Mouse (Mus musculus): ENCODE data around the gene Ints1. TPM values are rescaled to one million over a fixed set of nuclear protein-coding genes. Genes with fewer than 3 reads are reported as not detected.

Ints1 gene
- polyA plus RNA-seq, 1 experiment from 2014 or later = 24.3 TPM

DNA sequence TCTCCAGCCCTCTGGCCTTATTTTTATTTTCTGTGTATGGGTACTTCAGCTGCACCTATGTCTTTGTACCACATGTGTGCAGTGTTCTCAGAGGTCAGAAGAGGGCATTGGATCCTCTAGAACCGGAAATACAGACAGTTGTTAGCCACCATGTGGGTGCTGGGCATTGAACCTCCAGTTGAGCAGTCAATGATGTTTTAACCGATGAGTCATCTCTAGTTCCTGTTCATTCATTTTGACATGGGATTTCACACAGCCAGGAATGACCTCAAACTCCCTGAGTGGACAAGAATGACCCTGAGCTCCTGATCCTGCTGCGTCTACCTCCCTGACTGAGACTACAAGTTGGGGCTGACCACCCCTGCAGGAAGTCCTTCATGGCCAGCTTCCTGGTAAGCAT lies 49.3 kb downstream of the Ints1 start:
- no peak overlapping the region for H3K9ac ChIP-seq
- no peaks in the 10 kb centered on the region for H3K9me3 ChIP-seq
- ATAC-seq (ENCODE audit: low read depth) = no peak
- H3K4me3 ChIP-seq = no peak overlapping the region
- WGBS = 86% methylated on average over 3 of the region's 3 CpGs
- H3K4me2 ChIP-seq = no peak overlapping the region
- no peak overlapping the region for H3K27ac ChIP-seq (replicated peaks)
- H3K27me3 ChIP-seq = no peaks in the 10 kb centered on the region
- no peaks in the 10 kb centered on the region for H3K36me3 ChIP-seq
- H3K4me1 ChIP-seq (replicated peaks) = peaks cover 25% of the 10 kb centered on the region

DNA sequence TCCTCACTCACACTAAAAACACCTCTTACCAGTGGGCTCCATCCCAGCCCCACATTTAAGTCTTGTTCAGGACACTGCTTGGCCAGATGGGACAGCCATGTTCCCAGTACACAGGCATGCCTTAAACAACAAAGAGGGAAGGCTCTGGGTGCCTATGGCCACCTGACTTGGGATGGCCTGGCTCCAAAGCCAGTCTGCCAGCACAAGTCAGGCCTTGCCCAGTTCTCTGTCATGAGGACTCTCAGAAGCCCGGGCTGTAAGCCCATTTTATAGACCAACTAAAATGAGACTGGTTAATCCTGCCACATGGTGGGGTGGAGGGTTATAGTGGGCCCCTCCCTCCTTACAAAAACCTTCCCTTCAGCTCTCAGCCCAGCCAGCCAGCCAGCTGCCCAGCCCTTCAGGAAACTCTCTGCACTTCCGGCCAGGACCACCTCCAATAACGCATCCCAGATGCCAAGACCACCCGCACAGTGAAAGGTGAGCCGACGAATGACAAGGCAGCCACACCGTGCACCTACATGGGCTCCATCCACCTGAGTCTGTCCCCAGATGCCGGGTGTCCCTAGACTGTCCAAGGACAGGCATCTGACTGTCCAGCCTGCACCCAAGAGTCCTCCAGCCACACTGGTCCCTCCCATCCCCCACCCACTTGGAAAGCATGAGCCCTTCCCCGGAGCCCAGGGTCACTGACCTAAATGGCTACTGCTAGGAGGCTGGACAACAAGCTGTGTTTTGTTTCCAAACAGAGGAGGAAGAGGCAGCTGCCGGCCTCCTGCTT lies 50.9 kb downstream of the Ints1 start:
- Histone ChIP-seq H3K36me3 (no peaks in the 10 kb centered on the region), H3K4me1 (replicated peaks) (peaks cover 12% of the 10 kb centered on the region), H3K27me3 (no peaks in the 10 kb centered on the region), H3K9me3 (no peaks in the 10 kb centered on the region), H3K4me2 (no peak overlapping the region), H3K27ac (replicated peaks) (no peak overlapping the region), H3K4me3 (no peak overlapping the region), H3K9ac (0 out of 2 replicates have a peak overlapping the region, but pooled peaks have one; percentile 31)
- 58% methylated on average over 10 of the region's 10 CpGs for WGBS
- no peak for ATAC-seq (ENCODE audit: low read depth)

DNA sequence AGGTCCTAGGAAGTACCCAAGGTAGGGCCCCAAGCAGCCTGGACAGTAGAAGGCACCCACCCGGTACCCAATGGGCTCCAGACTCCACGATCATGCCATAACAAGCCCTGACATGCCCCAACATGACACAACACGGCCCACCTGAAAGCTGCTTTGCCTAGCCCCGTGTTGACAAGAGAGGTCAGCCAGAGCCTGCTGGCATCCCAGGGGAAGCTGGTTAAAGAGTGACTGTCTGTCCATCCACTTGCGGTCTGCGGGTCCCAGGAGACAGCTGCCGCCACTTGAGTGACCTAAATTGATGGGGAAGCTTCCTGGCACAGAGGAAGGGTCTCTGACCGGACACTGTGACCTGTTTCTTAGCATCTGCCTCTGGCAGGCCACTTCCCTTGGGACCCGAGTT lies 52.4 kb downstream of the Ints1 start:
- Histone ChIP-seq H3K4me3 (no peak overlapping the region), H3K4me1 (replicated peaks) (peaks cover 21% of the 10 kb centered on the region), H3K27ac (replicated peaks) (no peak overlapping the region), H3K27me3 (no peaks in the 10 kb centered on the region), H3K4me2 (no peak overlapping the region), H3K9me3 (no peaks in the 10 kb centered on the region), H3K36me3 (no peaks in the 10 kb centered on the region), H3K9ac (no peak overlapping the region)
- ATAC-seq (ENCODE audit: low read depth) = no peak
- 63% methylated on average over 9 of the region's 9 CpGs for WGBS

DNA sequence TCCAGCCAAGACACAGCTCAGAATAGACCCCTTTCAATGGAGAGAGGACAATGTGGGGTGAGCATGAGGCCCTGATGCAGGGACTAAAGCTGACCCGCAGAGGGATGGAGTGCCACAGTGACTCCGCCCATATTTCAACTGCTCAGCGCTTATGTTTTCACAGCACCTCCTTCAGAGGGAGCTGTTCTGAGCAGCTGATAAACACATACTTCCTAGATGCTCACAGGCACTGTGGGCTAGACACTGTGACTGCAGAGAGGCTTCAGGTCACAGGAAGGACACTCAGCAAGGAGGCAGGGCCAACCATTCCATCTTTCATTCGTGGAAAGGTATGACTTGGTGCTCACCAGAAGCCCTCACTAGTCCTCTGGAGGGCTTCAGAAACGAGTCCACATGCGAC lies 52.8 kb downstream of the Ints1 start:
- no peaks in the 10 kb centered on the region for H3K27me3 ChIP-seq
- 71% methylated on average over 6 of the region's 6 CpGs for WGBS
- no peak for ATAC-seq (ENCODE audit: low read depth)
- no peaks in the 10 kb centered on the region for H3K36me3 ChIP-seq
- H3K9ac ChIP-seq = no peak overlapping the region
- no peak overlapping the region for H3K27ac ChIP-seq (replicated peaks)
- no peak overlapping the region for H3K4me3 ChIP-seq
- H3K9me3 ChIP-seq = no peaks in the 10 kb centered on the region
- H3K4me1 ChIP-seq (replicated peaks) = peaks cover 21% of the 10 kb centered on the region
- no peak overlapping the region for H3K4me2 ChIP-seq

DNA sequence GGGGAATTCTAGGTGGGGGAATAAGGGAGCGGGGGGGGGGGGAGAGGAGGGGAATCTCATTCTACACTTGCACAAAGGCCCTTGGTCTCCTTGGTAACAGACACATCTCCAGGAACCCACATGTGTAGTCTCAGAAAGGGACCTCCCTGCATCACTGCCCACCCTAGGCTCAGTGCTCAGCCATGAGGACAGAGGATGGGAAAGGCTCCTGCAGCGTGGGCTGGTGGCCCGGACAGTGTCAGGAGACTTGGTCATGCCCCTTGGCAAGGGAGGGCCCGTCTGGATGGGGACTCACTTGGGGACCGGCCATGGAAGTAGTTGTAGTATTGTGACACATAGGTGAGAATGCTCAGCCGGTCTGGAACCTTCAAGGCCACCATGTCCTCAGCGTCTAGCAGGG lies 56.5 kb downstream of the Ints1 start:
- peaks cover 9% of the 10 kb centered on the region; the same call in 1 of the 2 replicates for H3K36me3 ChIP-seq
- 79% methylated on average over 6 of the region's 7 CpGs for WGBS
- ATAC-seq (ENCODE audit: low read depth) = peak; percentile 54; the same call in 1 of the 2 replicates

DNA sequence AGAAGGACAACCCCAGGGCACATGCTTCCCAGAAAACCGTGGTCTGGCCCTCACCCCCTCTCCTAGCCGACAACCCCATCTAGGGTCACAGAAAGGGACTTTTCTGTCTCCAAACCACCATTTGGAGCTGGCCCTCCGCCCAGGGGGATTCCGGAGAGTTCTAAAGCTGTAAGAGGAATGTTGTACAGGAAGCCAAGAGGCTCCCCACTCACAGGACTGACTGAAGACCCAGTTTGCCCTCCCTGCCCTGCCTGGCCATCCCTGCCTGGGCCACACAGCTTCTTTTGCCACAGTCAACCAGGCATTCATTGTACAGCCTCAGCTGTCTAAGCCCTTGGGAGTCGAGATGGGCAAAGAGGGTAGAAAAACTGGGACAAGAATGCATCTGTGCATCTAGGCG lies 56.9 kb downstream of the Ints1 start:
- Histone ChIP-seq H3K4me2 (no peak overlapping the region), H3K27ac (replicated peaks) (no peak overlapping the region), H3K4me1 (replicated peaks) (peaks cover 9% of the 10 kb centered on the region), H3K36me3 (peaks cover 9% of the 10 kb centered on the region; the same call in 1 of the 2 replicates), H3K4me3 (no peak overlapping the region), H3K9ac (no peak overlapping the region), H3K27me3 (no peaks in the 10 kb centered on the region), H3K9me3 (no peaks in the 10 kb centered on the region)
- ATAC-seq (ENCODE audit: low read depth) = 0 out of 2 replicates have a peak, but pooled peaks have one; percentile 21
- WGBS = 63% methylated on average over 6 of the region's 6 CpGs

More for the DNA sequence above, 56.5 kb downstream of the Ints1 start:
- Histone ChIP-seq H3K9ac (no peak overlapping the region), H3K27ac (replicated peaks) (no peak overlapping the region), H3K4me3 (no peak overlapping the region), H3K9me3 (no peaks in the 10 kb centered on the region), H3K4me2 (no peak overlapping the region), H3K4me1 (replicated peaks) (peaks cover 9% of the 10 kb centered on the region), H3K27me3 (no peaks in the 10 kb centered on the region)

DNA sequence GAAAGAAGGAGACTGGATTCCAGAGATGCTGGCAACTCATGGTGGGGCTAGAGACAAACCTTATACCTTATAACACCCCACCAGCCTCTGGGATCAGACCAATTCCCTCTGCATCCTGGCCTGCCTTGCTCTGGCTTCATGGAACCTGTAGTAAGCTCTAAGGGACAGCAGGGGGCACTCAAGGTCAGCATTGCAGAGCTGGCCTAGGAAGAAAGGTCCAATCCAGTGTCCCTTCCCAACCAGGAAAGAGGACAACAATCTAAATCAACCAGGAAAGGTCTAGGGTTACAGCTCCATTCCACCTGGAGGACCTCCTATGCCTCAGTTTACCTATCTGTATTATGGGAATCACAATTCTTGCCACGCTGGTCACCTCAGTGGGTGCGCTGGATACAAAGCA lies 57.8 kb downstream of the Ints1 start:
- no peak overlapping the region for H3K27ac ChIP-seq (replicated peaks)
- no peak overlapping the region for H3K4me3 ChIP-seq
- WGBS = 98% methylated on average over 2 of the region's 2 CpGs
- H3K9me3 ChIP-seq = no peaks in the 10 kb centered on the region
- H3K4me1 ChIP-seq (replicated peaks) = peaks cover 9% of the 10 kb centered on the region
- peaks cover 9% of the 10 kb centered on the region; the same call in 1 of the 2 replicates for H3K36me3 ChIP-seq
- ATAC-seq (ENCODE audit: low read depth) = no peak
- H3K27me3 ChIP-seq = no peaks in the 10 kb centered on the region
- H3K9ac ChIP-seq = no peak overlapping the region
- no peak overlapping the region for H3K4me2 ChIP-seq

DNA sequence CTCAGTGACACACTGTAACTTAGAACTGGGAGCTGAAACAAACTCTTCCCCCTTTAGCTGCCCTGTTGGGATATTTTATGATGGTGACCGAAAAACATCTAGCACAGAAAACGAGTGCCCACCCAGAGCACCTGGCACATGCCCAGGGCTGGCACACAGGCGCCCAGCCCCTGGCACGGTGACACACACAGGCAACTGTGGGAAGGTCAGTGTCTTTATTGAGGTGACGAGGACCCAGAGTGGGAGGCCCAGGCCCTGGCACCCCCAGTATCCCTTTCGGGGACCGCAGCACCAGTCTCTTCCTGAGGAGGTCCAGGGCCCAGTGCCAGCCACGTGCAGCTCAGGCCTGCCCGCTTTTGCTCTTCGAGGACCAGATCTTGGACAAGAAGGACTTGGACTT lies 69.0 kb downstream of the Ints1 start:
- Histone ChIP-seq H3K9ac (no peak overlapping the region), H3K27ac (replicated peaks) (no peak overlapping the region), H3K4me3 (no peak overlapping the region), H3K4me2 (no peak overlapping the region), H3K9me3 (0 out of 2 replicates have a peak, but pooled peaks cover 5% of the 10 kb centered on the region), H3K36me3 (peaks cover 52% of the 10 kb centered on the region), H3K4me1 (replicated peaks) (no peaks in the 10 kb centered on the region), H3K27me3 (no peaks in the 10 kb centered on the region)
- WGBS = 91% methylated on average over 10 of the region's 10 CpGs
- no peak for ATAC-seq (ENCODE audit: low read depth)

DNA sequence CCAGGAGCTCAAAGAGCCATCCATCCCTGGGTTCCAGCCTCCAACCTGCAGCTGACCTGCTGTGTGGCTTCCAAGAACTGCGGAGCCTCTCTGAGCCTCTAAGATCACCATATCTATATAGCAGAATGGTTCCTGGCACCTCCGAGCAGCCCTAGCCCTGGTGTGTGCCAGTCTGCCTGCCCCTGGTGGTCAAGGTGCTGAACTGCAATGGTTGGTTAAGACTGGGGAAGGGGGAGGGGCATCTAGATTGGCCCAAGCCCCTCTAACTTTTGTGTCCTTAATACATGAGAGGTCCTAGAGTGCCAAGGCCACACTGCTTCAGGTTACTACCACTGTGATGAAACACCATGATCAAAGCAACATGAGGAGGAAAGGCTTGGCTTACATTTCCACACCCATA lies 72.6 kb downstream of the Ints1 start:
- no peaks in the 10 kb centered on the region for H3K27me3 ChIP-seq
- no peak overlapping the region for H3K27ac ChIP-seq (replicated peaks)
- no peak overlapping the region for H3K9ac ChIP-seq
- H3K4me2 ChIP-seq = no peak overlapping the region
- ATAC-seq (ENCODE audit: low read depth) = no peak
- 0 out of 2 replicates have a peak, but pooled peaks cover 5% of the 10 kb centered on the region for H3K9me3 ChIP-seq
- H3K4me1 ChIP-seq (replicated peaks) = no peaks in the 10 kb centered on the region
- no peak overlapping the region for H3K4me3 ChIP-seq
- peaks cover 19% of the 10 kb centered on the region for H3K36me3 ChIP-seq
- 59% methylated on average over 2 of the region's 2 CpGs for WGBS

DNA sequence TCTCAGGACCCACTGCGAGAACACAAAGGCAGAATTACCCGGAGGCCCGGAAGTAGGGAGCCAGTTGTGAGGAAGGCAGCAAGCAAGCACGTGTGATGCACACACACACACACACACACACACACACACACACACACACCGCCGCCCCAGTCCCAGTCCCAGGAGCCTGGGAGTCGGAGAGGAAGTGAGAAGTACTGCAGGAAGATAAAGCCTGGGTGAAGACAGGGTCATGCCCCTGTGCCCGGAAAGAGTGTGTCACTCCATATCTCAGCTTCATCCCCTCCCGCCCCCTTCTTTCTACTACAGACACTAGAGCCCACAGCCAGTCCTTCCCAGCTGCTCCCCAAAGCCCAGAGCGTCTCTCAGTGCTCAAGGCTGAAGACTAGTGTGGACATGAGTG lies 73.2 kb downstream of the Ints1 start:
- Histone ChIP-seq H3K27ac (replicated peaks) (no peak overlapping the region), H3K4me2 (no peak overlapping the region), H3K4me3 (no peak overlapping the region), H3K9me3 (0 out of 2 replicates have a peak, but pooled peaks cover 5% of the 10 kb centered on the region), H3K9ac (no peak overlapping the region), H3K27me3 (peaks cover 4% of the 10 kb centered on the region; the same call in 1 of the 2 replicates), H3K36me3 (peaks cover 19% of the 10 kb centered on the region), H3K4me1 (replicated peaks) (no peaks in the 10 kb centered on the region)
- no peak for ATAC-seq (ENCODE audit: low read depth)
- WGBS = 67% methylated on average over 10 of the region's 10 CpGs

Measured in neural tube, embryonic 13.5 days (tissue).